Mouse (Mus musculus): Measurements from ENCODE around the gene Dnaic1. TPM values are rescaled to one million over a fixed set of nuclear protein-coding genes. Genes with fewer than 3 reads are reported as not detected.

The Dnaic1 gene
- total RNA-seq, 2 experiments from 2014 or later, result 7.2 to 8.0 TPM

DNA sequence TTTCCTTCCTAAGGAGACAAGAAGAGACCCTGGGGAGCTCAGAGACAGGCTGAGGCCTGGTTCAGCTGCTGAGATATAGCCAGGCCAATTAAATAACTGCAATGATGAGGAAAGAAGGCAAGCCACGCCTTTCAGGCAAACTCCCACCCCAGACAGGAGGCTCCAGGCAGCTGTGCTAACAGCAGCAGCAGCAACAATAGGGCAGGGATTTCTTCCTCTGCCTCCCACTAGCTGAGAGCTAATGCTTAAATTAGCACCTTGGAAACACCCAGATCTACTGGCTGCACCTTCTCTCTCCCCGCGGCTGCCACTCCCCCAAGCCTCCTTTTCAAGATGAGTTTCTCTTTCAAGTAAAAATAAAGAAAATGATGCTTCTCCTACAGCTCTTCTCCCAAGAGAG lies 3.5 kb upstream of the Dnaic1 start:
- DNase-seq (ENCODE audit: low spot score in 2 of 2), result peak in 1 of 2 experiments; percentile 72
- intact Hi-C loops (cut with DNase I), result loop anchor here (5.0 kb wide), 2 partner anchors 44 to 146 kb away; partner anchors contain the start of gene Rpp25l

- peak; percentile 56 to 80 for DNase-seq (ENCODE audit: low spot score in 2 of 2)
- intact Hi-C loops (cut with DNase I), result loop anchor here (2.0 to 5.0 kb wide), 3 partner anchors 46 to 144 kb away; partner anchors contain the start of gene Rpp25l
These were observed 1.3 kb upstream of the Dnaic1 start for GRCm38 (mm10) chr4:41568239-41568638.

- intact Hi-C loops (cut with DNase I), result loop anchor here (2.0 to 5.0 kb wide), 3 partner anchors 47 to 143 kb away; partner anchors contain the start of gene Rpp25l
- DNase-seq (ENCODE audit: low spot score in 2 of 2), result peak in 1 of 2 experiments; percentile 61
These were observed 729 bp upstream of the Dnaic1 start for GRCm38 (mm10) chr4:41568682-41569410.

DNA sequence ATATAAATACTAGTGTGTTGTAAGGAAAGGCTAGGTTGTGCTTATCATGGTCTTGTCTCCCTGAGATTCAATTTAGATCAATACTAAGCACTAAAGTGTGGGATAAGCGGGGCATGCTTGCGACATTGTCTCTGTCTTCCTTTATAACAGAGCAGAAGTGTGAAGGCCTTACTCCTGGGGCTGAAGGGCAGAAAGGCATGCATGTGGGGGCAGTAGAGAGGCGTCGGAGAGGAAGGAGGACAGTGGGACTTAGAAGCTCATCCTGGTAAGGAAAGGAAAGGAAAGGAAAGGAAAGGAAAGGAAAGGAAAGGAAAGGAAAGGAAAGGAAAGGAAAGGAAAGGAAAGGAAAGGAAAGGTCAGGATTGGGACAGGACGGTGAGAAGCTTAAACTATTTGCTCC lies 1.9 kb downstream of the Dnaic1 start:
- intact Hi-C loops (cut with DNase I), result no loop called here
- DNase-seq (ENCODE audit: low spot score in 2 of 2), result no peak

DNA sequence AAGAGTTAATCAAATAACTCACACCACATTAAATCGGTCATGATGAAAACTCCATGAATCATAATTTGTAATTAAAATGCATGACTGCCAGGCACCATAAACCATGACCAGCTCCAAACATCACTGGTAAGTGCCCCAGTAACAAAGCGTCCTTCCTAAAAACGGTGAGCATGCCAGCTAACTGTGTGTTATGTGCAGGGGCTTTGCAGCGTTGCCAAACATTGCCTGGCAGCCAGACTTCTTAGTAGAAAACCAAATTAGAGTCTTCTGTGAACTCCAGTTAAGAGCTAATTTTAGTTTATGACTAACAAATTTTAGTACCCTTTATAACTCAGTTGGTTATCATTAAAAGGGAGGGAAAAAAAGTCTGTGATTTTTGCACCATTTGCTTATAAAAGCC lies 3.9 kb downstream of the Dnaic1 start:
- intact Hi-C loops (cut with DNase I), result no loop called here
- peak in 1 of 2 experiments; percentile 46 for DNase-seq (ENCODE audit: low spot score in 2 of 2)

- no peak for DNase-seq (ENCODE audit: low spot score in 2 of 2)
- intact Hi-C loops (cut with DNase I), result no loop called here
These were observed 6.3 kb downstream of the Dnaic1 start for GRCm38 (mm10) chr4:41575914-41576313.

DNA sequence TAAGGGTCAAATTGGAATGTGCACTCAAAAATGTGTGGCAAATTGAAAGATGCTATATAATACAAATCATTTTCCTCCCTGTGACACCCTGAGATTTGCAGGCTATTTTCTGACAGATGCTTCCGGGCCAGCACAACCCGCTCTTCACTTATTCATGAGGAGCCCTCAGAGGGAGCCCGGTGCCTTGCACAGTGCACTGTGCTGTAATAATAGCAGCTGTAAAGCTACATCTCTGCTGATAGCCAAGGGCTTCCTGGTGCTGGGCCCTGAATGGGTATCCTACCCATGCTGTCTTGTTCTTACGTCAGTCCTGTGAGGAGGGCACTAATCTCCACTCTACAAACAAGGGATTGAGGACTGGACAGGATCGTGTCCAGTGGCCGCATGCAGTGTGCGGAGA lies 13.8 kb downstream of the Dnaic1 start:
- intact Hi-C loops (cut with DNase I), result no loop called here
- no peak for DNase-seq (ENCODE audit: low spot score in 2 of 2)

DNA sequence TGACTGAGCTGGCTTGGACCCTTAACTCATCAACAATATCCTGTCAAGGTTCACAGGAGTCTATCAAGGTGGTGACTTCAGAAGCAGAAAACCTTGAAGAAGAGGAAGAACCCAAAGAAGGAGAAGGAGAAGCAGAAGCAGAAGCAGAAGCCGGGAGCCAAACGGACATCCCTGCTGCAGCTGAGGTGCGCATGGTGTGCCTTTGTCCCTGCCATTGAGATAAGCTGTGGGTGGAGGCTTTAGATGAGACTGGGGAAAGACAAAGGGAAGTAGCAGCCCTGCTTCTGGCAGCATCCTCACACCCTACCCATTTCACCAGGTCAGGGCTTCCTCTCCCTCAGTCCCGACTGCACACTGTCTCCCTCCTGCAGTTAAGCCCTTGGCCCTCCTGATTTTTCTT lies 33.2 kb downstream of the Dnaic1 start:
- DNase-seq (ENCODE audit: low spot score in 2 of 2), result no peak
- intact Hi-C loops (cut with DNase I), result no loop called here

DNA sequence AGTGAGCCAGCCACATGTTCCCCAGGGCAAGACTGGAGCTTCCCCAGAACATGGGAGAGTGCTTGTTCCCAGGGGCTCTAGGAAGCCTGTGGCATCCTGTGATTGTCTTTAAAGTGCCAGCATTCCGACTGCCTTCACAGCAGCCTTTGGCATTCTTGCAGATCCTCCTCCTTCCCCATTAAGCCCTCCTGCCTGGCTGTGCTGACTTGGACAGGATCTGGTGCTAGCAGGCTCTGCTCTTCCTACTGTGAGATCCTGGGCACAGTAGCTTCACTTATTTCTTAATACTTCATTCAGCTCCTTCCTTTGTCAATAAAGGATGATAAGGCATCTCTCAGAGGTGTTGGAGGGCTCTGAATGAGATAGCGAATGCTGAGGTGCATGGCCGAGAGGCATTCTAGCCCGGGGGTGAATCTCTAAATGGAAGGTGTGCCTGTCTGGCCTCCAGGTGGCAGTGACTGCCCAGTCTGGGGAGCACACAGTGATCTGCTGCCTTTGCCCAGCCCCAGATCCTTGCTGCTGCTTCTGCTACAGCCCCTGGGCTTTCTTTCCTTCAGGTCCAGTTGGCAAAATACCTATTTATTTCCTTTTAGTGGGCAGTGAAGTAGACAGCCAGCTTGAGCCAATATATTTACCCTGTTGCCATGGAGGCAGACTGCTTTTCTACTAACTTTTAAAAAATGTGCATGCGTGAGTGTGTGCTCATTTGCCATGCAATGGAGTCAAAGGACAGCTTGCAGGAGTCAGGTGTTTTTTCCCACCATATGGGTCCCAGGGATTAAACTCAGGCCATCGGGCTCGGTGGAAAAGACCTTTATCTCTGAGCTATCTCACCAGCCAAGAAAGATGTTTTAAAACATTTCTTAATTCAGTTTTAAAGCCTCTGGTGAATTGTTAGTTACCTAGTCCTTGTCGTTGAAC lies 35.2 kb downstream of the Dnaic1 start:
- intact Hi-C loops (cut with DNase I), result no loop called here
- DNase-seq (ENCODE audit: low spot score in 2 of 2), result peak in 1 of 2 experiments; percentile 30

- DNase-seq (ENCODE audit: low spot score in 2 of 2), result no peak
- intact Hi-C loops (cut with DNase I), result no loop called here
These were observed 37.2 kb downstream of the Dnaic1 start for GRCm38 (mm10) chr4:41606784-41607183.

GRCm38 (mm10) chr4:41609681-41610593 lies 40.4 kb downstream of the Dnaic1 start:
- intact Hi-C loops (cut with DNase I), result loop anchor here (5.0 kb wide), 1 partner anchor 97 kb away; no protein-coding TSS in a partner anchor
- DNase-seq (ENCODE audit: low spot score in 2 of 2), result no peak

GRCm38 (mm10) chr4:41610594-41610980 lies 41.0 kb downstream of the Dnaic1 start:
- DNase-seq (ENCODE audit: low spot score in 2 of 2), result no peak
- intact Hi-C loops (cut with DNase I), result loop anchor here (5.0 kb wide), 1 partner anchor 97 kb away; no protein-coding TSS in a partner anchor

- intact Hi-C loops (cut with DNase I), result loop anchor here (5.0 kb wide), 1 partner anchor 95 kb away; no protein-coding TSS in a partner anchor
- DNase-seq (ENCODE audit: low spot score in 2 of 2), result no peak
These were observed 42.6 kb downstream of the Dnaic1 start for GRCm38 (mm10) chr4:41612166-41612565.

- DNase-seq (ENCODE audit: low spot score in 2 of 2), result peak; percentile 88
- intact Hi-C loops (cut with DNase I), result loop anchor here (1.0 to 5.0 kb wide), 4 partner anchors 61 to 145 kb away; no protein-coding TSS in a partner anchor
These were observed 44.6 kb downstream of the Dnaic1 start for GRCm38 (mm10) chr4:41614156-41614555.

DNA sequence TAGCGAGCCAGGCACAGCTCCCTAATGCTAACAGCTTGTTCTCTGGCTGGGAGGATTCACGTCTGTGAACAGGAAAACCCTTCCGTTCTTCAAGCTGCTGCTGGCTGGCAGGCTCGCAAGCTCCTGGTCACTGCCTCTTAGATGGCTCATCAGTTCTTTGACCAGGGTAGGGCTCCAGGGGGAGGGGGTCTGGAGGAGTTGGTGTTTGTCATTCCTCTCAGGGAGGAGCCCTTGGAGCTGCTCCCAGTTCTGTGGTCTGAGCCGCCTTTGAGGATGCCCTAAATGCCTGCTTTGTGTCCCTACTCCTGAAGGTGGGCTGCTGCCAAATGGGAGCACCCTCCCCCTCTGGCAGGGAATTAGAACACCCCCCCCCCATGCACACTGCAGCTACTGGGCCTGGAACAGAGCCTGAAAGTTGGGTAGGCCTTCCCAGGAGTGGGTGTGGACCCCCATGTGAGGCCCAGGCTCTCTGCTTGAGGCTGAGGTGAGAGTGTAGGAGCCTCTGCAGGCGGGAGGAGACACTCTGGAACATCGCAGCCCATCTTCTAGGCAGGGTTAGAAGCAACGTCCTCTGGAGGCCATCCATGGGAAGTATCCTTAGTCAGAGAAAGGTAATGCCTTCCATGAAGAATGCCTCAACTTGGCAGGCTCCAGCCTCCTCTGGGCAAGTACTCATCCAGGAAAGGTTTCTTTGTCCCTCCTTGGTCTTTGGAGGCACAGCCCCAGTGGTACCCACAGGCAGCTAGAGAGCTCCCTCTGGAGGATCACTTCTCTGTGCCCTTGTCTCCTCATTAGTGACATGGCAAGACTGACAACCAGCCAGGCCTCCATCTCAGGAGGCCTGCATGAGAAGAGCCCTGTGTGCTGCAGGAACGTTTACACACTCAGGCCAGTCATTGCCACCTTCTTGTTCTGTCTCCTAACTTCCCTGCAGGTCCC lies 46.4 kb downstream of the Dnaic1 start:
- intact Hi-C loops (cut with DNase I), result loop anchor here (2.0 kb wide), 2 partner anchors 63 to 91 kb away; no protein-coding TSS in a partner anchor
- DNase-seq (ENCODE audit: low spot score in 2 of 2), result peak; percentile 64 to 84

DNA sequence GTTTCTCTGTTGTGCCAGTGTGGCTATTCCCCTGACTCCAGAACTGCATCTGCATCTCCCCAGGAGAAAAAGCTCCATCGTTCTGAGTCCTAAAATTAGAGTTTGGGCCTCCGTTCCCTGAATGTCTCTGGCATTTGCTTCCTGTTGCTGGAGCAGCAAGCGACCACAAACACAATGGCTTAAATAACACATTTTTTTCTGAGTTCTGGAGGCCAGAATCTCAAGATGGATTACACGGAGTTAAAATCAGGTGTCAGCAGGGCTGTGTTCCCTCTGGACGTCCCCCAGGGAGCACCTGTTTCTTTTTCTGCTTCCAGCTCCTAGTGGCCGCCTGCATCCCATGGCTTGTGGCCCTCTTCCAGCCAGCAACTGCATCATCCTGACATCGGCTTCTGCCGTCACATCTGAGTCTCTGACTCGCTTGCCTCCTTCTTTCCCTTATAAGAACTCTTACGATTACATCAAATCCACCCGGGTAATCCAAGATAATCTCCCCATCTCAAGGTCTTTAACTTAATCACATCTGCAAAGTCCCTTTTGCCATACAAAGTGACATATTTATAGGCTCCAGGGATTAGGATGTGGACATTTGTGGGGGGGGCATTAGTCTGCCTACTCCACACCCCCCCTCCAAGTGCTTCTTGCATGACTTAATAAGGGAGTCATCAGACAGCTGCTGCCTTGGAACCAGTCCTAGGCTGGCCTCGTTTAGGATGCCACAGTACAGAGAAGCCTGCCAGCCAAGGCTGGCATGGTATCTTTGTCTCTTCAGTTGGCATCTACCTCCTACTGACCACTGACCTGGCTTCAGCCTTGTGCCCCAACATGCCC lies 49.6 kb downstream of the Dnaic1 start:
- intact Hi-C loops (cut with DNase I), result no loop called here
- peak; percentile 31 to 43 for DNase-seq (ENCODE audit: low spot score in 2 of 2)

GRCm38 (mm10) chr4:41622071-41622470 lies 52.5 kb downstream of the Dnaic1 start:
- DNase-seq (ENCODE audit: low spot score in 2 of 2), result no peak
- intact Hi-C loops (cut with DNase I), result no loop called here
